Mouse (Mus musculus): Measurements from ENCODE around the gene V1rd19.
"Not testable (repeated sequence)": the region's sequence is repeated elsewhere in the genome, so short reads cannot be mapped to it uniquely, and the experiment has no call there.

V1rd19 gene

GRCm38 (mm10) chr7:24001391-24001790 lies at the start of gene V1rd19:
TSS of gene V1rd19 (plus strand) at chr7:24001691.
- DNase-seq (ENCODE audit: low spot score in 2 of 2) = no peak

- DNase-seq (ENCODE audit: low spot score in 2 of 2) = not testable (repeated sequence)
Measured at GRCm38 (mm10) chr7:23968044-23968443, 33.4 kb upstream of the V1rd19 start.

- not testable (repeated sequence) for DNase-seq (ENCODE audit: low spot score in 2 of 2)
Measured at GRCm38 (mm10) chr7:23974315-23974714, 27.2 kb upstream of the V1rd19 start, which contains the start of gene Vmn1r181. TSS of gene Vmn1r181 (plus strand) at chr7:23974615.

- no peak for DNase-seq (ENCODE audit: low spot score in 2 of 2)
Measured at GRCm38 (mm10) chr7:24052660-24053304, 51.3 kb downstream of the V1rd19 start, which contains the start of gene Vmn1r183. TSS of gene Vmn1r183 (plus strand) at chr7:24053254.

Data from heart, adult 9 months (tissue).